Mouse (Mus musculus): ENCODE measurements around the gene Rpl11.
A peak's percentile ranks its signal among the peaks of the same experiment; 100 is the strongest.
"Not testable (repeated sequence)": the region's sequence is repeated elsewhere in the genome, so short reads cannot be mapped to it uniquely, and the experiment has no call there.

Gene Rpl11

DNA sequence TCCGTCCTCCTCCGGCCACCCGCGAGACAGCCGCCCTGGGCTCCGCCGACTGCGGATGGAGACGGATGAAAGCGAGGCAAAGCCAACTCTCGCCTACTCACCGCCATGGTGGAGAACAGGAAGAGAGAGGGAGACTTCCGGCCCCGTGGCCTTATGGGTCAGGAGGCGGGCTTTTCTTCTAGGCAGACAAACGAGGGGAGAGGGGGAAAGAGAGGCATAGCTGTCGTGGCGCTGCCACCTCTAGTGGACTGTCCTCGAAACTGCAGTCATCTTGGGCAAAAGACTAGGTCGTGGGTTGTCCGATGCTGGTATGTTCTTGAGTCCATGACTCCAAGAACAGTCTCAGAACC lies at the start of gene Rpl11:
Rpl11 (minus strand) TSS at position 182 of the 350 bp plus-strand sequence.
- peak; percentile 95 for DNase-seq

DNA sequence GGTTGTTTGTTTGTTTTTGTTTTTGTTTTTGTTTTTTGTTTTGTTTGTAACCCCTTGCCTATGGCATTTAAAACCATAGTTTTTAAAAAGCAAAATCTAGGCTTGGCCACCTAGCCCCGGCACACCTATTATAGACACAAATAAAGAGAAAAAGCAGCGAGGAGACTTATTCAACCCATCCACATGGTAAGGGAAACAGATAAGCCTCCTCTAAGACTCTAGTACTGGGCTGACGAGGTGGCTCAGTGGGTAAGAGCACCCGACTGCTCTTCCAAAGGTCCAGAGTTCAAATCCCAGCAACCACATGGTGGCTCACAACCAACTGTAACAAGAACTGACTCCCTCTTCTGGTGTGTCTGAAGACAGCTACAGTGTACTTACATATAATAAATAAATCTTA lies 48.5 kb upstream of the Rpl11 start:
- DNase-seq, result not testable (repeated sequence)

DNA sequence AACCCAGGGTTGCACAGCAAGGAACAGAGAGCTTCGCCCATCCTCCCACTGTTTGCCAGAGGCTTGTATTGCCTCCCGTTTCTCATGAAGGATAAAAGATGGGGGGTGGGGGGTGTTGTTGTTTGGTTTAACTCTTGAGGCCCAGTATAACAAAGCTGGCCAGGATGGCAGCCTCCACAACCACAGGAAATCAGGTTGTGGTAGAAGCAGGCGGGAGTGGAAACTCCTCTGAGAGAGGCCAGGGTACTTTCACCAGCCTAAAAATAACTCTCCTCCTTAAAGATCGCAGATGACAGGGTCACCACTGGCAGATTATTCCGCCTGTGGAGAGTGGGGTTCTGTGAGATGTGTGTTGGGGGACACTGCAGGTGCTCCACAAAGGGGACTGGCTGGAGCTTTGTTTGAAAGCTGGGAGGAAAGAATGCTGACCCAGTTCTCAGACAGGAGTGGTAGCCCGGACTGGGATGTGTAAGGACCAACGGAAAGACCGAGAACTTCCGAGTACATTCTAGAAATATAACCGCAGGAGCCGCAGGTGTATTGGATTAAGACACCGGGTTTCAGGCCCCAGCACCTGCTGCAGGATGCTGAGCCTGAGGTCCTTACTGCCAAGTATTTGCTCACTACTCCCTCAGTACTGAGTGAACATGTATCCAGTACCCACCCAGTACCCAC lies 47.3 kb upstream of the Rpl11 start:
- no peak for DNase-seq

- no peak for DNase-seq
These were observed 45.2 kb upstream of the Rpl11 start for GRCm38 (mm10) chr4:136098446-136098845.

DNA sequence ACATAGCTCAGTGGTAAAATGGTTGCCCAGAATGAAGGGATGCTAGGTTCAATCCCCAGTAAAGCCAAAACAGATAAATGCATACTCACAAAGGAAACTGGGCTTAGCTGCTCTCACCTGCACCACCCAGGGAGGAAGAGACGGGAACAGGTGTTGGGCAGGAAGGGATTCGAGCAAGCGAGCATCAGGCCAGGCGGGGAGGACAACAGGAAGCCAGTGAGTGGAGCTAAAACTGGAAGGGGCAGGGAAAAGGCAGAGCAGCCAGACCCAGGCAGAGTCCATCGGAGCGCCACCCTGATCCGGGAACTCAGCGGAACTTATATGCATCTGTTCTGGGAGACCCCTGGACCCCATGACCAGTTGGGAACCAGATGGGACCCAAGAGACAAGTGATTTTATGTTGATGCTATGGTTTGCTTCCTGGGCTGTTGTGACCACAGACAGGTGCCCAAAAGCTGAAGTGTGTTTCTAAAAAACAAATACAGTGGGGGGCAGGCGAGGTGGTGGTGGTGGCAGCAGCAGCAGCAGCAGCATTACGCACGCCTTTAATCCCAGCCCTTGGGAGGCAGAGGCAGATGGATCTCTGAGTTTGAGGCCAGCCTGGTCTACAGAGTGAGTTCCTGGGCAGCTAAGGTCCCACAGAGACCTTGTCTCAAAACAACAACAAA lies 43.4 kb upstream of the Rpl11 start:
- DNase-seq, result no peak

DNA sequence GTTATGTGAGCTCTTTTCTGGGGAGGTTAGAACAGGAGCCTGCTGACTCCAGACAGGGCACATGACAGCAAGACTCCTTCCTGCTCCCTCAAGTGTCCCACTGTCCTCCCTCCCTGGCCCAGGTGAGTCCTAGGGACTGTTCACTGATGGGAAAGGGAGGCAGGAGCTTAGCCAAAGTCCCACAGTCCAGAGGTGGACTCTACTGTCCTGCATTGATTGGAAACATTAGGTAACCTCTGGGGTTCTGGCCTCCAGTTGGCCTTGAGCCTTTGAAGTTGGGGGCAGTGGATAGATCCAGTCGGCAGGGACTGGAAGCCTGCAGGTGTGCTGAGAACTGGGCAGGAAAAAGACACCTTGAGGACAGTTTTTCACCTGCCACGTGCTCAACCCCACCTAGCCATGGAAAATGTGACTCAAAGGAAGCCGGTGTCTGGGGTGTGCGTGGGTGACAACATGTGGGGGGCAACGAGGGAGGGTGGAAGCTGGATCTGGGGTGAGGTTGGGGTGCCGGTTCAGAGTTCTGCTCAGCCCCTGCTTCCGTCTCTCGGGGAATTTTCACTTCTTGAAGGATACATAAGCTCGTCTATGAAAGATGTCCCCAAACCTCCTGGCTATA lies 42.4 kb upstream of the Rpl11 start:
- no peak for DNase-seq

DNA sequence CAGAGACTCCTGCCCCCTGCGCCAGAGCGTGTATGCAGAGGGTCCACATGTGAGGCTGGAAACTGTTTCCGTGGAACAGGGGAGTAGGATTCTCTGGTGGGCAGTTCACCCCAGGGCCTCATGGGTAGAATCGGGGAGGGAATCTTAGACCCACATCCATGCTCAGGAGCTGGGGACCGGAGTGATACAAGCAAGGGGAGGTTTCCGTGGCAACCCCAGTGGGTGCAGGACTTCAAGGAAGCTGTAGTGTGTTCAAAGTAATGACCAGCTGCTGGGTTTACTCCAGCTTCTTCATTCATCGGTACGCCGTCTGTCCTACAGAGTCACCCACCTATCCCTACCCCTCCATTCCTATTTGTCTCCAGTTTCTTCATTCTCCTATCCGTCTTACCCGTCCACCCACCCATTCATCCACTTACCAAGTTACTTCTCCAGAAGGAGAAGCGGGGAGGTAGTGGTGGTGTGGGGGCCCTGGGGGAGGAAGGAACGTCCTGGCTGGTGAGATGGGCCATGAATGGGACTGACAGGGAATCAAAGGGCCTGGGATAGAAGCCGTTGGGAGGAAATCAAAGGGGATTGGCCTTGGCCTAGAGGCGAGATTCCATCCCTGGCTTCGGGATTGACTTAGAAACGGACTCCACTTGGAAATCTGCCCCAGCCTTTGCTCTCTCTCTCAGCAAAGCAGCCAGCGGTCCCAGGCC lies 41.4 kb upstream of the Rpl11 start:
- DNase-seq, result peak; percentile 58

GRCm38 (mm10) chr4:136092498-136092897 lies 39.3 kb upstream of the Rpl11 start:
- DNase-seq, result no peak

DNA sequence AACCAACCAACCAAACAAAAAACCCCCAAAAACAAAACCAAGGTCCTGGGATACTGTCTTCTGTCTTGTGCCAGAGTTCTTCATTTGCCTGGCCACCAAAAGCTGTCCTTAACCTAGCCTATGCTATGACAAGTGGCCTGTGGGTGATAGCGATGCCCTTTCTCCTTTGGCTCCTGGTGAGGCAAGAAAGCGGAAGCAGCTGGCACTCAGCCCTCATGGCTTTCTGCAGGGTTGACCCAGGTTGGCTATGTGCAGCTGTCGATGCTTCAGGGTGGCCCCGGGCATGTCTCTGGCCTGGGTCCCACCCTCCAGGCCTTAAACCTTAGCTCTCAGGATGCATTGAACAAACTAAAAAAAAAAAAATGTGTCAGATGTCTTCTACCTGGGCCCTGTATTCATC lies 38.1 kb upstream of the Rpl11 start:
- no peak for DNase-seq

GRCm38 (mm10) chr4:136089748-136090583 lies 36.7 kb upstream of the Rpl11 start:
- peak; percentile 52 for DNase-seq

- no peak for DNase-seq
These were observed 35.9 kb upstream of the Rpl11 start for GRCm38 (mm10) chr4:136088971-136089747.

DNA sequence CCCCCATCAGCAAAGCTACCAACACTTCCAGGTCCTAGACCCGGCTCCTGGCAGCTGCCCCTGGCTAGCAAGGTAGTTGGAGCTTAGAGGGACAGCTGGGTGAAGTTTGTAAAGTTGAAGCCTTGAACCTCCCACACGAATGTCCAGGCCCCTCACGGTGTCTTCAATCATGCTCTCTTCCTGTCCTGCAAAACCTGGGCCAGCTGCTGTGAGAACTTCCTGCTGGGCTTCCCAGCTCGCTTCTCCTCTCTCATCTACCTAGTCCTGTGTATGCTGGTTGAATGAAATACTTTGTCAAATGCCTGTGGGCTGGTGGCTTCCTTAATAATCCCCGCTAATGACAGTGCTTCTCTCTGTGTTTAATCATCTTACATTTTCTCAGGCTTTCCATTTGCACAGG lies 35.1 kb upstream of the Rpl11 start:
- DNase-seq, result no peak

GRCm38 (mm10) chr4:136087261-136087660 lies 34.0 kb upstream of the Rpl11 start:
- DNase-seq, result no peak

GRCm38 (mm10) chr4:136084840-136085239 lies 31.6 kb upstream of the Rpl11 start:
- no peak for DNase-seq

DNA sequence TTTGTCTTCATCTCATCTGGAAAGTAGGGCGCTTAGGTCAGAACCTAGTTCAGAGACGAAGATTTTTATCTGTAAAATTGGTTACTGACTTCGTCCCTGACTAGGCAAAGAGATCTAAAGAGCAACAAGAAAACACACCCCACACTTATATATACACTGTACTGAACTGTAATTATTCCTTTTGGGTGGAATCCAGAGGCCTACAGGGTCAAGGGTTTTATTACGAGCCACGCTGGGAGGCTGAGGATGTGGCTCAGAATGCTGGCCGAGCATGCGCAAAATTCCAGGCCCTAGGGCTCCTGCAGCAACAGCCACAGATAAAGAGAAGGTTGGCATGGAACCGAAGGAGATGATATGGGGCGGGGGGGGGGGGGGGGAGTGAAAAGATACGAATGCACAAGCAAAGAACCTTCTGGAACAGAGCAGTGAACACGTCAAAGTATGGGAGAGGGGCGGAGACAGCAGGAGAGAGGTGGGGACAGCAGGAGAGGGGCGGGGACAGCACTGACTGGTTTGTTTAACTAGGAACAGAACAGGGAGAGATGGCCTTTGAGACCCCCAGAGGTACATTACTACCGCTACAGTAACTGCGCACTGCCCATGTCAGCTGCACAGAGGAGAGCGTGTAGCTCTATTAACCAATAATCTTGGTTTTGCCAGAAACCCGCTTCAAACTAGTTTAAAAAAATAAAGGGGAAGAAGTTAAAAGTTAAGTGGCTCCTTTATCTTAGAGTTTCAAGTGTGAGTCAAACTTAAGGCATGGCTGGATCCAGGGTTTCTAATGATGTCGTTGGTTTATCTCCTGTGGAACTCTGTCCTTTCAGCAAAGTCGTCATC lies 30.3 kb upstream of the Rpl11 start:
- peak; percentile 42 for DNase-seq

DNA sequence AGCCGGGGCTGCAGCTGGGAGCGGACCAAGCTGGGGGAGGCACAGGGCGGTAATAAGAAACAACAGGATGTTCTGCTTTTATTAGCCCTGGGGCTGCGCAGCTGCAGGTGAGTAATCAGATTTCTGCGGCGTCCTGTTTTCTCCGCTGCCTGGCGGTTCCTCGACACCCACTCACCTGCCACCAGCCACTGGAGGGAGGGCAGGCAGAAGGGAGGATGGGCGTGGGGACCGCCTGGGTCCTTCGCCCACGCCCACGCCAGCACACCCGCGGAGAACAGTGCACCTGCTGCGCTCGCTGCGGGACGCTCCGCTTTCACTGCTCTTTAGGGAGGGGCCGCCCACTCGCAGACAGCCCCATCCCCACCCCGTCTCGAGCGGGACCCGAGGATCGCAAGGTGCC lies 28.5 kb upstream of the Rpl11 start:
- DNase-seq, result no peak

GRCm38 (mm10) chr4:136078649-136079048 lies 25.4 kb upstream of the Rpl11 start:
- DNase-seq, result no peak

DNA sequence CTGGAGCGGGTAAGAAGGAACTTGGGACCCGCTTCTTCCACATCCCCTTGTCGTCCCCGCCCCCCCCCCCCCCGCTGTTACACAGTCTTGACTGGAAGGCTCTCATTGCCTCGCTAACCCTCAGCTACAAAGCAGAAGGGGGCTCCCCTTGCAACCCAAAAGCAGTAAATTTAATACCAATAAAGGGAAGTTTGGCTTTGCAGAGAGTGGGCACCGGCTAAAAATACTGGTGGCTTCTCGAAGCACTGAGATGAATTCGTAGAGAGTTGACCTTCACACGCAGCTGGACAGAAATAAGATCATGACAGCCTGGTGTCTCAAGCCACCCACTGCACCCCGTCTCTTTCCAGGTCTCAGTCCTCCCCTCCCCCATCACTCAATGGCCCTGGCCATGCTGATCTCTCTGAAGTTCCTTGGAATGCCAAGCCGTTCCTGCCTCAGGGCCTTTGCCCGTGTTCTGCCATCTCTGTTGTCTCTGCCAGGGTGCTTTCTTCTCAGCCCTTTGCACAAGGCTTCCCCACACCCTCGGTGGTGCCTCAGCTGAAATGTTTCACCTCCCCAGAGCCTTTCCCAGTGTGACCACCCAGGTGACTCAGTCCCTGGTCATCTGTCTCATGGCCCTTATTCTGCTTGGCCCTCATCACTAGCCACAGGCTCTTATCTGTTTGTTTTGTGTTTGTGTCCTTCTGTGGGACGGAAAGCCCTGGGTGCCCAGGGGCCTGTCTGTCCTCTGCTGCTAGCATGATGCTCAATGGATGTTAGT lies 23.7 kb upstream of the Rpl11 start:
- no peak for DNase-seq

DNA sequence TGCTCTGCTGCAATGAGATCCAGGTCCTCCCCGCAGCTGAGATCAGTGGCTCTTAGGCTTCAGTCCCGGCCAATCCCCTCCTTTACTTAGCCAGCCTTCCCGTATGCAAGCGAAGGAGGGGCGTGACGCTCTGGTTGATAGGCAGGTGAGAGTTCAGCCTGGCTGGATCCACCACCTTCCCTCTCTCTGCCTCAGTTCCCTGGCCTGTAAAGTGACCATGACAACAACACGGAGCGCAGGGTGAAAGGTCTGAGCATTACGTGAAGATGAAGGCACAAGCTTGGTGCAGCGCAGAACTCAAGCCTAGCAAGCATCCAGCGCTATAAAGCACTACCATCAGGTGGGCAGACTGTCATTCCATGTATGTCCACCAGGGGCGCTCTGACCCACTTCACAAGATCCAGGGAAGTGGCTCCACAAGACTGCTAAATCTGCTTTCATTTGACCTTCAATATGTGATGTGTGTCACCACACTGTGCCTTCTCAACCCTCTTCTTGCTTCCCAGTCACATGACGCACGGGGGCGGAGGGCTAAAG lies 18.0 kb upstream of the Rpl11 start:
- peak; percentile 89 for DNase-seq

DNA sequence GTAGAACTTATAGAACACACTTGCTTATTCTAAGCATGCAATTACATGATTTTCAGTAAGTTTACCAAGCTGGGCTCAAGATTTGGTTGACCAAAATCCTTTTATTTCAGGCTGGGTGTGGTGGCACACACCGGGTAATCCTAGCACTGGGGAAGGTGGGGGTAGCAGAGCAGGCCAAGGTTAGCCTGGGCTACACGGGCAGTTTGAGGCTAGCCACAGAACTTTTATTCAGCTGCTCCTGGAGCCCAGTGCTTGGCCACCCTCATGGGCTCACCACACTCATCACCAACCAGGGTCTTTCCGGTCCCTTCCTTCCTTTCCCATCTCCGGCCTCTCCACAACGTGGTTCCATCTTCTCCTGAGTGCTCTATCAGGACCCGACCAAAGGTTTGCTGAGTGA lies 17.4 kb upstream of the Rpl11 start:
- no peak for DNase-seq
